Mouse (Mus musculus) liver, embryonic 14.5 days (tissue): ENCODE data around the gene Gdf9. TPM values are rescaled to one million over a fixed set of nuclear protein-coding genes. Genes with fewer than 3 reads are reported as not detected.

Experiments
- ATAC-seq: fragments of 200-750 bp; cut with Nextera tagmentation; 2 replicates; pipeline ENCODE4 v1.8.0; 2017; ENCODE audit warnings: moderate number of reproducible peaks, mild to moderate bottlenecking, moderate library complexity; ENCODE audit not compliant: insufficient read depth
- DNase-seq, 3 experiments: peaks; one replicate each; pipeline ENCODE4 v3.0.0-alpha.2; 2012 to 2013; ENCODE audit warnings: low read depth in 3 of 3, low spot score in 3 of 3
- H3K27ac ChIP-seq: fragments of 300-500 bp; sonication (generic); 2 replicates; pipeline ENCODE4 v1.5.1; 2014; ENCODE audit warnings: moderate library complexity, mild to moderate bottlenecking, control low read depth, inconsistent platforms
- H3K27me3 ChIP-seq: fragments of 300-500 bp; sonication (generic); 2 replicates; pipeline ENCODE4 v1.6.1; 2014; ENCODE audit warnings: mild to moderate bottlenecking, low read length, moderate library complexity; ENCODE audit not compliant: control insufficient read depth, insufficient read depth
- H3K36me3 ChIP-seq: fragments of 300-500 bp; sonication (generic); replicated peaks from 2 replicates; pipeline ENCODE4 v1.6.1; 2014; ENCODE audit warnings: low read depth; ENCODE audit not compliant: control insufficient read depth, insufficient read depth
- H3K4me1 ChIP-seq, 2 experiments: fragments of 200-500 bp in 1 of 2; fragments of 300-500 bp in 1 of 2; sonication (generic) in 1 of 2; replicated peaks; 2 replicates each; pipeline ENCODE4 v1.6.1; 2012 to 2014; ENCODE audit warnings: antibody characterized with exemption in 1 of 2, inconsistent platforms in 1 of 2, low read length in 1 of 2; ENCODE audit not compliant: control insufficient read depth in 2 of 2, insufficient read depth in 2 of 2
- H3K4me2 ChIP-seq: fragments of 300-500 bp; sonication (generic); 2 replicates; pipeline ENCODE4 v1.6.1; 2014; ENCODE audit warnings: low read depth, mild to moderate bottlenecking, control low read depth, moderate library complexity
- H3K4me3 ChIP-seq, 2 experiments: fragments of 200-500 bp in 1 of 2; fragments of 300-500 bp in 1 of 2; sonication (generic) in 1 of 2; 2 replicates each; pipeline ENCODE4 v1.5.1; 2012 to 2014; ENCODE audit warnings: low read depth in 2 of 2, low read length in 2 of 2, mild to moderate bottlenecking in 2 of 2, control low read depth in 1 of 2, inconsistent platforms in 1 of 2, moderate library complexity in 1 of 2; ENCODE audit not compliant: insufficient read depth in 1 of 2
- H3K9ac ChIP-seq: fragments of 300-500 bp; sonication (generic); replicated peaks from 2 replicates; pipeline ENCODE4 v1.6.1; 2014; ENCODE audit warnings: mild to moderate bottlenecking, control low read depth, moderate library complexity
- H3K9me3 ChIP-seq: fragments of 300-500 bp; sonication (generic); 2 replicates; pipeline ENCODE4 v1.6.1; 2016; ENCODE audit warnings: low read length, mixed read lengths; ENCODE audit not compliant: control insufficient read depth
- CTCF ChIP-seq: IDR thresholded peaks from 2 replicates; pipeline ENCODE4 v1.5.1; 2016; ENCODE audit warnings: antibody characterized with exemption, low read depth, control low read depth
- EP300 ChIP-seq: IDR thresholded peaks from 2 replicates; pipeline ENCODE4 v1.6.1; 2016; ENCODE audit warnings: antibody characterized with exemption, low read depth
- WGBS: fragments of 180-500 bp; shearing (Covaris S2); extraction: QIAGEN DNeasy Blood & Tissue Kit; methylation state at CpG from one replicate; pipeline ENCODE4 v1.1.7; 2014; ENCODE audit not compliant: insufficient replicate concordance; 5-methylcytosine and 5-hydroxymethylcytosine counted together
- polyA plus RNA-seq, 2 experiments: library from polyadenylated mRNA; depleted of rRNA in 1 of 2; stranded (reverse) in 1 of 2; unstranded in 1 of 2; fragments of >200 nt; fragmentation: Nextera tagmentation in 1 of 2; extraction: Ambion mirVana in 1 of 2; gene quantifications; 2 replicates each; pipeline versions ENCODE4 v1.2.1 to v1.2.3; 2012 to 2014

Gene Gdf9
- polyA plus RNA-seq, 2 experiments, result 0.12 to 0.41 TPM

- Histone ChIP-seq H3K27me3 (peaks cover 59% of the 10 kb centered on the region), H3K36me3 (no peaks in the 10 kb centered on the region), H3K9me3 (no peaks in the 10 kb centered on the region), H3K27ac (no peak overlapping the region), H3K4me2 (no peak overlapping the region), H3K4me1 (peaks cover under 1 to 3% of the 10 kb centered on the region in 2 experiments; a peak in 3 of 4 replicates), H3K4me3 (no peak overlapping the region), H3K9ac (no peak overlapping the region)
- 66% methylated on average over 3 of the region's 3 CpGs for WGBS
- no peak for ATAC-seq
- no peak for DNase-seq
- peak; percentile 59 for TF ChIP-seq CTCF
- TF ChIP-seq EP300, result no peak
Observed at GRCm38 (mm10) chr11:53472709-53473108, 41.9 kb downstream of the Gdf9 start.

DNA sequence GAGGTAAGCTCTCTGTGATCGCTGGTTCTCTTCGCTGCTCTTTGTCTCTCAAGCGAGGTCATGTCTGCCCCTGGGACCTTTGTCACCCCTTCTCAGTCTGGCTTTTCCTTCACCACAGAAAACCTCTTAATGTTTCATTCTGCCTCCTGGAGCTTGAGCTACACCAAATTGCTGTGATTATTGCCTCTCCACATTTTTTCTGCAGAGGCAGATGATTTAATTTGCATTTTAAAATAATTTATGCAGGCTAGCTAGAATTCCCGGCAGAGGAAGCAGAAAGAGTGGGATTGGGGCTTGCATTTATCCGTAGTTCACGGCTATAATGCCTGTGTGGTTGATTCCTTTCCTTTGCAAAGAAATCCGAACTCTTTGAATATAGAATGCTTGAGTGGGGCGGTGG is 44.8 kb downstream of the Gdf9 start:
- no peak for DNase-seq
- peaks cover 69% of the 10 kb centered on the region for H3K27me3 ChIP-seq
- 0 out of 2 replicates have a peak, but pooled peaks cover 4% of the 10 kb centered on the region for H3K36me3 ChIP-seq
- H3K9ac ChIP-seq, result no peak overlapping the region
- no peak overlapping the region for H3K4me3 ChIP-seq
- H3K4me2 ChIP-seq, result no peak overlapping the region
- WGBS, result 32% methylated on average over 8 of the region's 8 CpGs
- no peak overlapping the region for H3K27ac ChIP-seq
- peaks cover 10% of the 10 kb centered on the region in 2 experiments for H3K4me1 ChIP-seq
- no peaks in the 10 kb centered on the region for H3K9me3 ChIP-seq
- TF ChIP-seq EP300 (no peak), CTCF (no peak)
- no peak for ATAC-seq

- Histone ChIP-seq H3K27ac (no peak overlapping the region), H3K4me1 (peaks cover 27 to 28% of the 10 kb centered on the region in 2 experiments), H3K36me3 (0 out of 2 replicates have a peak, but pooled peaks cover 4% of the 10 kb centered on the region), H3K27me3 (peaks cover 59% of the 10 kb centered on the region), H3K9me3 (no peaks in the 10 kb centered on the region), H3K4me3 (peak overlapping the region; percentile 66 to 92), H3K9ac (peak overlapping the region; percentile 75), H3K4me2 (peak overlapping the region; percentile 72)
- no peak for DNase-seq
- ATAC-seq, result no peak
- TF ChIP-seq EP300 (no peak), CTCF (no peak)
- 16% methylated on average over 7 of the region's 7 CpGs for WGBS
Observed at GRCm38 (mm10) chr11:53477833-53478232, 47.0 kb downstream of the Gdf9 start.

- peak overlapping the region; percentile 66 to 92 for H3K4me3 ChIP-seq
- H3K9ac ChIP-seq, result peak overlapping the region; percentile 75
- no peak for ATAC-seq
- H3K4me1 ChIP-seq, result peaks cover 34% of the 10 kb centered on the region in 2 experiments
- no peak for DNase-seq
- WGBS, result 9% methylated on average over 79 of the region's 79 CpGs
- peaks cover 56% of the 10 kb centered on the region for H3K27me3 ChIP-seq
- no peak overlapping the region for H3K27ac ChIP-seq
- H3K9me3 ChIP-seq, result no peaks in the 10 kb centered on the region
- H3K36me3 ChIP-seq, result 0 out of 2 replicates have a peak, but pooled peaks cover 4% of the 10 kb centered on the region
- peak overlapping the region; percentile 72 for H3K4me2 ChIP-seq
- TF ChIP-seq CTCF (0 out of 2 replicates have a peak, but pooled peaks have one; percentile 6), EP300 (no peak)
Observed at GRCm38 (mm10) chr11:53478383-53479170, 47.8 kb downstream of the Gdf9 start.

- Histone ChIP-seq H3K27ac (peak overlapping the region; percentile 98), H3K9ac (peak overlapping the region; percentile 75), H3K36me3 (0 out of 2 replicates have a peak, but pooled peaks cover 4% of the 10 kb centered on the region), H3K4me3 (peak overlapping the region; percentile 66 to 92), H3K4me1 (peaks cover 40% of the 10 kb centered on the region in 2 experiments), H3K4me2 (peak overlapping the region; percentile 72), H3K27me3 (peaks cover 53% of the 10 kb centered on the region), H3K9me3 (no peaks in the 10 kb centered on the region)
- ATAC-seq (peak; percentile 0; the same call in 1 of the 2 replicates), DNase-seq (no peak)
- WGBS, result 2% methylated on average over 62 of the region's 62 CpGs
- TF ChIP-seq CTCF (no peak), EP300 (no peak)
Observed at GRCm38 (mm10) chr11:53479171-53479782, 48.5 kb downstream of the Gdf9 start.
